Mouse (Mus musculus) R1 (cell line): ENCODE measurements around the gene Alg2.

Experiments
- DNase-seq: peaks from one replicate; pipeline ENCODE4 v3.0.0-alpha.2; 2018; ENCODE audit warnings: low read depth, low spot score

The Alg2 gene

DNA sequence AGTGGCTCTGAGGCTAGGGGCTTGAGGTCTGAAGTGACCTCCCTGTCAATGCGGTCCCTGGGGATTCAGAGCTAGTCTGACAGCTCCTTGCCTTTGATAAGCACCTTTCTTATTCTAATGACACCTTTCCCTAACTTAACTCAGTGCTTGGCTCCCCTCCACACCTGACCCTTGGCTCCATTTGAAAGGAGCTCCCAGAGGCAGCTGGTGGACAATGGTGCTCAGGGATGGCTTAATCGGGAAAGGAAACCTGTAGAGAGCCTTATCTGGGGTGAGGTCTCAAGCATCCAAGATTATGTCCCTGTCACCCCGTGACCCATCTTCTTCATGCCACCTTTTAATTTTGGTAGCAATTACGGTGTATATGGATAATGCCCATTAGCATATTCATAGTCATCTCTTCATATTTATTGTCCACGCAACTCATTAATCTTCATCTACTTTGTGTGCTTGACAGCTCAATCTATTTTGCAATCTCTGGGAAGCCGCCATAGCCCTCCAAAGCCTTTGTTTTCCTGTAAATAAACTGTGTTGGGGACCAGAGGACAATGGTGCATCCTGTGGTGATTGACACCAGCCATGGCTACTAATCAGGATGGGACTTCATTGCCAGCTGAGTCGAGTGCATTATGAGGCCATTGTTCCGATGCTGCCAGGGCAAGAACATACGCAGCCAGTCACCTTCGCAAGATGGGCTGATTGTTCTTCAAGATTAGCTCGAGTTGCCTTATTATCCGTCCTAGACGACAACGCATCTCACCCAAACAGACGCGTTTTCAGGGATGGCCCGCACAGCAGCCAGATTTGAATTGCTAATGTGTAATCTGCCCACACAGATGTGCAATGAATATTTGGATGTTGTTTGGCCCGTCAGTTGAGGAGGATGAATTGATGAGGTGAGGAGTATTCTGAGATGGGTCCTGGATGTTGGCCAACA, 24.3 kb downstream of the Alg2 start:
- no peak for DNase-seq

DNA sequence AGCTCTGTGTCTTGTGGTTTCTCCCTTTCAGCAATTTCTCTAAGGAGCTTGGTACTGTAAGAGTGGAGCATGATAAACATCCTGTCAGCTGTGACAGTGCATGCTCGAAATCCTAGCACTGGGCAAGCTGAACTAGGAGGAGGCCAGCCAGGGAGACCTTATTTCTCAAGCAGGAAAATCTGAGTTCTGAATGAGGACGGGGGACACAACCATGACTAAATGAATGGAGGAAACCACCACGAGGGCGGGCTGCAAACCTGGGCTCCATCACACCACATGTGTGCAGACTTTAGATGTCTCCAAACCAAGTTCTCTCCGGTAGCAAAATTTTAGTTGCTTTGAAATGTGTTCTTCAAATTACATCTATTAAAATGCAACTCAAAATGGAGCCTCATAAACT, 25.0 kb downstream of the Alg2 start:
- DNase-seq, result no peak

DNA sequence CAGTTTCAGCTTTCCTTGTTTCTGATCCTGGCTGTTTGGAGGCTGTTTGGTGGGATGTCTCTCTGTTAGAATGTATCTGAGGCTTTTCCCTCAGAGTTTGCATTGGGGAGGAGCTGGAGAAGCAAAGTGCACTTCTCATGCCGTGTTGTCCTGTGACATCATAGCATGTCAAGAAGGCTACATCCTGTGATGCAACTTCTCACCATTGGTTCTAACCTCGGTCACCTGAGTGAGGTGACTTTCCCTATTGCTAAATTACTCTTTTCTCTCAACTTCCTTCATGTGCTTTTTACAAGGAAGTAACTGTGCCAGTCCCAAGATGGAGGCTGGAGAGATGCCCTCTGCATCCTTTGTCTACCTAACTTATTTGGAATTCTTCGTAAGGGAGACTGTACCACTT, 25.6 kb downstream of the Alg2 start:
- no peak for DNase-seq

DNA sequence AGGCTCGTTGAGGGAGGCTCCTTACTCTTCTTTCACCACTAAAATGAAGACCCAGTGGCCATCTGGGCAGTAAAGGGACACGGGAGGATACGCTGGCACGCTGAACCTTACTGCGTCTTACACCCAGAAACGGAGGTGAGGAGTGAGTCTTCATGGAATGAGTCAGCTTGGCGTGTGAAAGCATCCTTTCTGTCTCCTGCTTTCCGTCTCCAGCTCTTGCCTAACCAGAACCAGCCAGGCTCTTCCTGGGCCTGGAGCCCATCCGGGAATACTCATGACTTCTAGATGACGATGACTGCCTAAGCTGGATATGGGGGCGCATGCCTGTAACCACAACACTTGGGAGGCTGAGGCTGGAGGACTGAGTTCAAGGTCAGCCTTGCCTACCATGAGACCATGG, 33.2 kb downstream of the Alg2 start:
- no peak for DNase-seq

DNA sequence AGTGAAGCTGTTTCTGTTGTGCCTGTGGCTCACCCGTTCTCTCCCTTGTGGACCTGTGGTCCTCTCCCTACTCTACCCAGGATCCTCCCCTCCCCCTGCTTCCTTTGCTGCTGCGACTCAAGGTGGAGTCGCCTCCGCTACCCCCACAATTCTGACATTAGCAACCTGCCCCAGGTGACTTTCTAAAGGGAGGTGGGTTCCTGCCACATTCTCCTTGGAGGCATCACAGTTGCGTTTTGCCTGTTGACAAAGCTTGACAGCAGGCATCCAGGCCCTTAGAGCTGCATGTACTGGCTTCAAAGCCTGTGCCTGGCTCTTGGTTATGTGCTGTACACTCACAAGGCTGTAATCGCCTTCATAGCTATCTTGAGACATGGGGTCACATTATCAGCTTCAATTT, 35.2 kb downstream of the Alg2 start:
- no peak for DNase-seq

DNA sequence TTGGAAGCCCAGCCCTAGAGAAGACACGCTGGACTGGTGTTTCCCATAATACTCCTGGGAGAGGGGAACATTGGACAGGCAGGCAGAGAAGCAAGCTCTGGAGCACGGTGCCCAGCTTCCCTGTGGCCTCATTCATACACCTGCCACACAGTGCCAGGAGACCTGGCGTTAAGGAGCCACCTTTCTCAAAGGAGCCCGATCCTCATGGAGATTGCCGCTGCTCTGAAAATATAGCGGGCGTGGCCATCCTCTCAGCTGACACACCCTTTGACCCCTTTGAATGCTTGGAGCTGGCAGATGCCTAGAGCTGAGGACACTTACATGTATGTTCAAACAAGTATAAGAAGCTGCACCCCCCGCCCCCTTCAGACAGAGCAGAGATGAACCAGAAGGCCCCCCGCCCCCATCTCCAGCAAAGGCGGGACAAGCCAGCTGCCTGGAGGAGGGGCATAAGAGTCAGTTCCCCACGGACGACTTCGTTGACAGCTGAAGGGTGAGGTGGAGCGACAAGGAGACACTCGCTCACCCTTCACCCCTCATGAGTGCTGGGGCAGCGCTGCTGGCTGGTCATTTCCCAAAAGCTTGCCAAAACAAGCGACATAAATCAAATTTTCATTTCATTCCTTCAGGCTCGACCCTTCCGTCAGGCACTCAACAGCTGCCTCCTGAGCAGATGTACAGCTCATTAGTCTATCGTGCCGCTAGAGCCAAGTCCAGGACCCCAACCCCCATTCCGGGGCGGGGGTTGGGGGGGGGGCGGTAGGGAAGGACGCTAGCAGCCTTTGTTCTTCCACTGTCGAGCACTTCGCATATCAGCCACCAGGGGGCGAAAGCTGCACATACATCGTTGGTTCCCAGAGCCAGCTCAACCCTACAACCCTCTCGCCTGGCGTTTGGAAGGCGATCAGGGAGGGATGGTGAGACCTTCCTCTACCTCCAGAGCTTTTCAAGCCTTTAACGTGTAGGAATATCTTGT, 36.5 kb downstream of the Alg2 start:
- DNase-seq, result peak; percentile 82

DNA sequence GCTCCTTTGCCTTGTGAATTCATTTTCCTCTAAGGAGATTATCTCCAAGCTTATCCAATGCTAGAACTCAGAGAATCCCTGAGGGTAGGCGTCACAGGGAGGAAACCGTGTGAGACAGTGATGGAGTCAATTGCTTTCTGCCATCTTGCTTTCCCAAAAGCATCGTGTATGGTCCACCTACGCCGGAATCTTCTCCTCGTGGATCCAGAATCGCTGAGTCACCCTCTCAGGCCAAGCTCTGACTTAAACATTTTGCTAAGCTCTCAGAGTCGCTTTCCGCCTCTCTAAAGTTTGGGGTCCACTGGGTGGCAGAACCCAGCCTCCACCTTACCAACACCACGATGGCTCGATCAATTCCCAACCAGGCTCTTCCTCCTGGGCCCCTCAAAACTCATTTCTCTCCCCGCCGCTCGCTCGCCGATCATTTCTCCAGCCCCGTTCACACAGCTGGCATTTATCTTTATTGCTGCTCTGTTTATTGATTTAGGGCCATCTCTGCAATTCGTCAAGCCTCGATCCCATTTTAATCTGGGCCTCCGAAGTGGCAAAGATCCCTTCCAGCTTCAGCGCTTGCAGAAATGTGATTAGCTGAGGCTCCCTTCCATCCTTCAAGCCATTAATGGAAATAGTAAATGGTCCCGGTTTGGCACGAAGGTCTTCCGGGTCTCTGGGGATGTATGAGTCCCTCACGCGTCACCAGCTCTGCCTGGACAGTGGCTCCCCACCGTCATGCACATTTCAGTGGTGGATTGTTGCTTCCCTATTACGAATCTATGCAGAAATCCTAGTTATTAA, 38.4 kb downstream of the Alg2 start:
- DNase-seq, result no peak

DNA sequence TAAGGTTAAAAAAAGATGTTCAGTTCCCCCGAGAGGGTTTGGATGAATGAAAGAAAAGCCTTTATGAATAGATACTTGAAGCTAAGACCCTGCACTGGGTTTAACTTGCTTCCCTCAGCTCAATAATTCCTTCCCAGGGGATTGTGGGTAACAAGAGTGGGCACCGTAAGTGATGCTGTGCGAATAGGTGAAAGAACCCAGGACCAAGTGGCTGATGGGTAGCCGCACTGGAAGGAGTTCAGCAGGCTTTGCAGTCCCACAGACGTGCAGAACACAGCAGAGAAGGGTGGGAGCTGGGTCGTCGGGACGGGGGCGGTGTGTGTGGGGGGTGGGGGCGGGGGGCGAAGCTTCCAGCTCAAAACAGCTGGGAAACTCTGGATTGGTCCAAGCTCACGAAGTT, 39.0 kb downstream of the Alg2 start:
- no peak for DNase-seq

DNA sequence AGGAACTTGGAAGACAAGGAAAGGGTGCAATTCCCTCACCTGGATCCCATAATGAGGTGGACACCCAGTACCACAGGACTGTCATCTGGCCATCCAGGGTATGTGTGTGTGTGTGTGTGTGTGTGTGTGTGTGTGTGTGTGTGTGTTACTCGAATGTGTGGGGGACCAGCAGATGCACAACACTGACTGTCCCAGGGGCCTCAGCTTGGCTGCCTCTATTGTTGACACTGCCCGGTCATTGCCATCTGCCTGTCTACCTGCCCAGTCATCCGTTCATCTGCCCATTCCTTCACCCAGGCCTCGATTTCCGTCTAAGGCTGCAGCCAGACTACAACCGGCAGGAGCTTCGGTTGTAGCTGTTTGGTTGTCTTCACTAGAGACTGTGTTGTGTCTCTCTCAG, 41.4 kb downstream of the Alg2 start:
- no peak for DNase-seq

DNA sequence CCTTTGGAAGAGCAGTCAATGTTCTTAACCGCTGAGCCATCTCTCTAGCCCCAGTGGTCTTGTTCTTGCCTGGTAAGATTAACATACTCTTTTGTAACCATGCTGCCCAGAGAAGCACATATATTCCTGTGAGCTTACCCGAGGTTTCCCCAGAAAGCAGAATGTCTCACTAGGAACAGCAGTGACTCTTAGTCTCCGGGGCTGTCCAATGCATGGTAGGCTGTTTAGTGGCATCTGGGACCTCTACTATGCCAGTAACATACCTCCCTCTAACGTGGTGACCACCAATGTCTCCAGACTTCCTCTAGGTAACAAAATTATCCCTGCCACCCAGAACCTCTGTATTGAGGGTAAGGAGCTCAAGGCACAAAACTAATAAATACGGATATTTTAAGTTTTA, 43.1 kb downstream of the Alg2 start:
- DNase-seq, result no peak

DNA sequence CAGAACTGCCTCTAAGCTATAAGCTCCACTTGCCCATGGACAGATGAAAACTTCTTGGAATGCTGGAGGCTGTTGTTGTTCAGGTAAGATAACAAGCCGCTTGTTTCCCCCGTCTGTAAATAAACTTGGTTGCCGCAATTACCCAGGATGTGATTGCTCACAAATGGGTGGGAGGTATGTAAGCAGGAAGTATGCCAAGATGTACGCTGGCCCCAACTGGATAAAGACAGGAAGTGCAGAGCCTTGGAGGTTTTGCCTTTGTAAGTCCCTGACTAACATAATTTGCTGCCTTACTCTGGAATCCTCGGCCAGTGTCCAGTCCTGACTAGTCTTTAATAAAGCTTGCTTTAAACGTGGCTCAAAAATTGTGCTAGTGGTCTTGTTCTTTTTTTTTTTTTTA, 43.6 kb downstream of the Alg2 start:
- DNase-seq, result no peak

DNA sequence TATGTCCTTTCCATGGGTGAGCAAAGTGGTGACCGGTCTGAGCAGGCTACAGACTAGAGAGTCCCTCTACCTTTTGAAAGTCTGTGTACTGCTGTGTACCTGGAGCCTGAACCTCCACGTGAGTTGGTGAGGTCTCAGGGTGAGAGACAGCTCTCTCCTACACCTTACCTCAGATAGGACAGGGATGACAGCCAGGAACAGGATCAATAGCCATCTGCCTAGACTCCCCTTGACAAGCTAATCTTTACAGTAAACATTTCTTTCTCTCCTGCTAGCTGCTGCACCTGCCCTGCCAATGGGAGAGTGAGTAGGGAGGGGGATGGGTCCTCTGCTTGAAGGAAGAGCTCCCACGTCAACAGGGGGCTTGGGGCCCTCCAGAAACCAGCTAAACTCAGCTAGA, 46.5 kb downstream of the Alg2 start:
- DNase-seq, result no peak

DNA sequence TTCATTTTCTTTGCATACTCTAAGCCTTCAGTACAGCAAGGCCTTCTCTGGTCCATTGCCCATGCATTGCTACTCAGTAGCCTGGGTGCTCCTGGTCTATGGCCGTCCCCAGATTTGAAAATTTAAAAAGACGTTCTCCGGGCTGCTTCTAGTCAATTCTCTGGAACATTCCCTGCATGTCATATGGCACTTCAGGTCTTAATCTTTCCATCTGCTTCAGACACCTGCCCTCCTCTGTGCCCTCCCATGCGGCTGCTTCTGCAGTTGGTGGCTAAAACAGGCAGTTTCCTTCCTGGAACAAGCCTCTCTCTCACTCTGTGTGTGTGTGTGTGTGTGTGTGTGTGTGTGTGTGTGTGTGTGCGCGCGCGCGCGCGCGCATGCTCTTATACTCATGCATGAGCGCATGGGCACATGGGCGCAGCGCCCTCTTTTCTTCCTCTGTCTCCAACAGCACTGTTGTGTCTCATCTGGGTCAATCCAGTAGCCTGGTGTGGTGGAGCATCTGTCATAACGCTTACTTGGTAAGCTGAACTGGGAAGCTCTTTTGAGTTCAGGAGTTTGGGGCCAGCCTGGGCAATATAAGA, 48.8 kb downstream of the Alg2 start:
- no peak for DNase-seq

DNA sequence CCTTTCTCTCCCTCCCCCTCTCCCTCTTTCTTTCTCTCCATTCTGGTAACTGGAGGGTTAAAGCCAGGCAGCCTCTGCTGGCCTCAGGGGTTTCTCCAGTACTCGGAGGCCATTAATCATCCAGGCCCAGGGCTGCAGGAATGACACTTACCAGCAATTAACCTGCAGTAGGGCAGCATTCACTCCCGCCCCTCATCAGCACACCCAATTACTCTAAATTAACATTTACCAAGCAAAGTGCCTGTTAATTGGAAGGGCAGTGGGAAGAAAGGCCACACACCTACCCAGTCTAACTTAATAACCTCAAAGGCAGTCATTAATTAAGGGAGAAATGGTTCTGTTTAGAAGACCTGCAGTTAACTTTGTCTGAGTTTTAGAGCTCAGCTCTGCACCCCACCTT, 49.8 kb downstream of the Alg2 start:
- DNase-seq, result no peak

DNA sequence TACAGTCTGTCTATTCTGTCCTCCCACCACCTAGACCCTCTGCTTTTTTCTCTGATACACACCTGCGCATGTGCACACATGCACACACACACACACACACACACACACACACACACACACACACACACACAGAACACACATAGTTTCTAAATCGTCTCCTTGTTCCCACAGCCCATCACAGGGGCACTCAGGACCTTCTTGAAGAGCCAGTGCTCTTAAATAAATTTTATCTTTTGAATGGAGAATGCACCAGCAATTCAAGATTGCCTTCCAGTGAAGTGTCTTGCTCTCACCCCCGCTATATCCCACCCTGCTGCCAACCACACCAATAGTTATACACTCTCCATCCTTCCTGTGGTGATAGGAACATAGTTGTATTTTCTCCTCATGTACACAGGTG, 51.2 kb downstream of the Alg2 start:
- no peak for DNase-seq

DNA sequence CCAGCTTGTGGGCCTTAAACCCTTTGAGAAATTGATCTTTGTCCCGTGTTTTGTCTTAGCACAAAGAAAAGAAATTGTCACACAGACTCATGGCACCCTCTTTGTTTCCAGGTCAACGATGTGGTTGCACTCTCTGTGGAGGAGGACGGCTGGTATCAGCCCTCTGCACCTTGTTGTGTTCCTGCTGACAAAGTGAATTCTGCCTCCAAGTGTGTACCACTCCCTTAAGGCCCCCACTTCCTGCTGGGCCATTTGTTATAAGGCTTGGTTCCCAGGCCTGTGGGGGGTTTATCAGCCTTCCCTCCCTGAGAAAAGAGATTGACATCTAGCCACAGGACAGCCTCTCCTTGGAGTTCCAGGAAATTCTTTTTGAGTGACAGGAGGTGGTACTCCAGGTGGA, 51.9 kb downstream of the Alg2 start:
- DNase-seq, result no peak

DNA sequence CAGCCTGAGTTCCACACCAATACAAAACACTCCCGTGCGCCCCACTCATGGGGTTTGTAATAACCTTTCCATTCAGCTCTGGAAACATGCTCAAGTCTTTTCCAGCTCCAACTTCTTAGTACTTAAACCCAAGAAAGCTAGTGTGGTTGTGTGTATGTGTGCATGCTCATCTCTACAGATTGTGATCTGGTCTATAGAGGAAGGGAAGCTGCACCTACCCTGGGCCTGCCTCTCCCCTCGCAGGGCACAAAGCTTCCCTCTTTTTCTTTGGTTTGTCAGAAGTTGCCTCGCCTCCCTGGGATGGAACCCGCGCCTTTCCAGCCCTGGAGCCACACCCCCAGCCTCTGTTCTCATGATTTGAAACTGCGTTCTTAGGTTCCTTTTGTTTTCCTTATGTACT, 53.9 kb downstream of the Alg2 start:
- DNase-seq, result peak; percentile 12

DNA sequence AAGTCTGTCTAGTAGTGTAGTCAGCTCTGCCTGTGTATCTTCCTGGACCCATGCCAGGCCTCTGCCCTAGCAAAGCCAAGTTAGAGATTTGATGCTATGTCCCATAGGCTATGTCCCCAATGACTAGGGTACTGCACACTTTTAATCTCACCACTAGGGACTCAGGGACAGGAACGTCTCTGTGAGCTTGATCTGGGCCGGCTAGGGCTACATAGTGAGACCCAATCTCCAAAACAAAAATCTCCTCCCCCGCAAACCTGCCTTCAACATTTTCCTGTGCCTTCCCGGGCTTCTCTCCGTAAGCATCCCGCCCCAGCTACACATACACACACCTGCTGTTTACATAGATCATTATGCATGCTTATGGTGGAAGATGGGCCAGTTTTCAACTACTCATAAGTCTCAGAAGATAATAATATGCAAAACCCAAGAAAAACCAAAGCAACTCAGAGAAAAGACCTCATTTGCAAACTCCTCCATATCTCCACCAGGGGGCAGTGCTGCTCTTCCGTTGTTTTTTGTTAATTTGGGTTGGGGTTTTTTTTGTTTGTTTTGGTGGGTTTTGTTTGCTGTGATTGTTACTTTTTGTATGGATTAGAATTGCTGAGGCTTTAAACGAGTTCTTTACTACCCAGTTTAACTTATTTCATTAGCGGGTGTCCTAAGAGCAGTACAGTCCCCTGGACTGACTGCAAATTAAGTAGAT, 54.7 kb downstream of the Alg2 start:
- DNase-seq, result peak; percentile 41

DNA sequence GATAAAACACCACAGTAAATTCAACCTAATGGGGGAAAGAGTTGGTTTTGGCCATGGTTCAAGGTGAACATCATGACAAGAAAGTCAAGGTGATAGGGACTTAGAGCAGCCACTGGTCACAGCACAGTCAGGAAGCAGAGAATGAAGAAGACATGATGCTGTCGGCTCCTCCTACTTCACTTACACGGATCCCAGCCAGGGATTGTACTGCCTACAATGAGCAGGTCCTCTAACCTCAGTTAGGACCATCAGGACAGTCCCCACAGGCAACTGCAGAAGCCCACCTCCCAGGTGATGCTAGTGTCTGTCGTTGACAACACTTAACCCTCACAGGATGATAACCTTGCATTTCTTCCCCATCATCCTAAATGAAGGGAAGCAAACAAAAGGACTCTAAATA, 56.3 kb downstream of the Alg2 start:
- DNase-seq, result no peak
